In genomic region chr10:117407734-117408288, GRCm38 (mm10) we compare ENCODE assay signal across 27 mouse cellular contexts.
"Had no signal": no experiment of that assay in that cellular context is flagged by ENCODE, and none has a peak within 500 bp of the region (broad histone marks: within the 10 kb centered on the region; RNA-seq: fewer than 3 reads in every experiment).

No protein-coding gene starts in this region.

- H3K27me3 ChIP-seq: embryonic facial prominence, embryonic 13.5 days; embryonic facial prominence, embryonic 15.5 days; forebrain, embryonic 12.5 days; forebrain, embryonic 13.5 days; forebrain, embryonic 15.5 days had no signal

- H3K9me3 ChIP-seq: embryonic facial prominence, embryonic 10.5 days; embryonic facial prominence, embryonic 12.5 days; embryonic facial prominence, embryonic 13.5 days; embryonic facial prominence, embryonic 15.5 days; forebrain, embryonic 10.5 days; forebrain, embryonic 12.5 days; forebrain, embryonic 13.5 days; forebrain, embryonic 15.5 days; heart, embryonic 10.5 days had no signal

- H3K4me1 ChIP-seq: embryonic facial prominence, embryonic 13.5 days; embryonic facial prominence, embryonic 15.5 days had no signal

- H3K9ac ChIP-seq: embryonic facial prominence, embryonic 12.5 days; embryonic facial prominence, embryonic 13.5 days; embryonic facial prominence, embryonic 15.5 days; forebrain, embryonic 12.5 days; forebrain, embryonic 13.5 days; forebrain, embryonic 15.5 days; forebrain, postnatal 0 days had no signal

- H3K36me3 ChIP-seq: embryonic facial prominence, embryonic 10.5 days; embryonic facial prominence, embryonic 12.5 days; embryonic facial prominence, embryonic 13.5 days; embryonic facial prominence, embryonic 15.5 days; forebrain, embryonic 10.5 days; forebrain, embryonic 12.5 days; forebrain, embryonic 15.5 days; heart, embryonic 10.5 days had no signal

- H3K4me3 ChIP-seq: embryonic facial prominence, embryonic 10.5 days; embryonic facial prominence, embryonic 12.5 days; embryonic facial prominence, embryonic 13.5 days; embryonic facial prominence, embryonic 15.5 days; erythroblast, embryonic 14.5 days; forebrain, embryonic 10.5 days; forebrain, embryonic 12.5 days; forebrain, embryonic 13.5 days; forebrain, embryonic 15.5 days; gastrocnemius, adult 2 months; heart, adult 2 months; heart, embryonic 10.5 days had no signal

- H3K4me2 ChIP-seq: embryonic facial prominence, embryonic 12.5 days; embryonic facial prominence, embryonic 13.5 days; embryonic facial prominence, embryonic 15.5 days; forebrain, embryonic 12.5 days; forebrain, embryonic 13.5 days; forebrain, embryonic 15.5 days had no signal

- DNase-seq: cerebellum, adult 9-10 months; cerebellum, adult 9-11 months; cerebellum, postnatal 10 days; cerebellum, postnatal 14 days; cerebellum, postnatal 25 days; cerebellum, postnatal 36 days; embryo, embryonic 11 days; forebrain, postnatal 0 days; gastrocnemius, adult 2 months; gastrocnemius, postnatal 10 days; gastrocnemius, postnatal 14 days; gastrocnemius, postnatal 25 days; gastrocnemius, postnatal 36 days; heart, adult 18-20 months; heart, adult 2 months had no signal

- H3K27ac ChIP-seq: embryonic facial prominence, embryonic 10.5 days; embryonic facial prominence, embryonic 12.5 days; embryonic facial prominence, embryonic 13.5 days; embryonic facial prominence, embryonic 15.5 days; forebrain, embryonic 10.5 days; forebrain, embryonic 12.5 days; forebrain, embryonic 13.5 days; forebrain, embryonic 15.5 days; gastrocnemius, adult 2 months; heart, adult 2 months; heart, embryonic 10.5 days had no signal

- ATAC-seq: forebrain, embryonic 13.5 days; forebrain, embryonic 14.5 days; forebrain, embryonic 15.5 days; forebrain, embryonic 16.5 days; forebrain, postnatal 0 days had no signal
